In genomic region chr19:60756192-60757098, GRCm38 (mm10) we compare ENCODE assay signal across 7 mouse cellular contexts. TPM values are rescaled to one million over a fixed set of nuclear protein-coding genes. Genes with fewer than 3 reads are reported as not detected.
DNase-seq lines count a peak whose midpoint lies in the region; ATAC-seq and TF ChIP-seq lines count a peak whose summit lies in the region.

No protein-coding gene starts in this region.

- WGBS in intestine, postnatal 0 days, result under 1% methylated on average over 111 of the region's 115 CpGs
- WGBS in limb, embryonic 10.5 days, result under 1% methylated on average over 100 of the region's 115 CpGs
- under 1% methylated on average over 100 of the region's 115 CpGs for WGBS in midbrain, embryonic 11.5 days

- H3K4me2 ChIP-seq in intestine, postnatal 0 days (replicated peaks; ENCODE audit: low read depth), result peak overlapping the region; percentile 100
- H3K4me2 ChIP-seq in midbrain, embryonic 11.5 days, result peak overlapping the region; percentile 100

- TF ChIP-seq CTCF in intestine, postnatal 0 days (IDR thresholded peaks at IDR 0.05; ENCODE audit: low read depth), result no peak

- DNase-seq in adrenal gland, adult (ENCODE audit: inconsistent age in 2 of 2, low spot score in 1 of 2), result peak; percentile 49 to 80
- peak; percentile 73 to 76 for DNase-seq in cerebellum, postnatal 25 days
- peak; percentile 31 for DNase-seq in gastrocnemius, postnatal 10 days
- peak; percentile 72 for DNase-seq in limb, embryonic 10.5 days (ENCODE audit: low spot score)
- DNase-seq in midbrain, embryonic 11.5 days (ENCODE audit: low spot score, missing footprints), result peak; percentile 95
- DNase-seq in spleen, adult 18-20 months, result peak; percentile 55 to 60

- no peak overlapping the region for H3K27ac ChIP-seq in intestine, postnatal 0 days (ENCODE audit: low read depth, low read length)
- H3K27ac ChIP-seq in limb, embryonic 10.5 days, result peak overlapping the region; percentile 74
- peak overlapping the region; percentile 45 for H3K27ac ChIP-seq in midbrain, embryonic 11.5 days (ENCODE audit: low read depth, low read length)

- H3K9ac ChIP-seq in intestine, postnatal 0 days (ENCODE audit: low read depth, low read length), result peak overlapping the region; percentile 48; the same call in 1 of the 2 replicates
- peak overlapping the region; percentile 69 for H3K9ac ChIP-seq in midbrain, embryonic 11.5 days (ENCODE audit: low read length)

- ATAC-seq in intestine, postnatal 0 days, result peak; percentile 47
- ATAC-seq in midbrain, embryonic 11.5 days (ENCODE audit: low FRiP score), result peak; percentile 72

- H3K4me1 ChIP-seq in intestine, postnatal 0 days (replicated peaks; ENCODE audit: control insufficient read depth, insufficient read depth, low read length), result 0 out of 2 replicates have a peak, but pooled peaks cover 4% of the 10 kb centered on the region
- H3K4me1 ChIP-seq in limb, embryonic 10.5 days, result peaks cover 26% of the 10 kb centered on the region
- H3K4me1 ChIP-seq in midbrain, embryonic 11.5 days (ENCODE audit: control insufficient read depth, insufficient read depth, low read length), result peaks cover 5% of the 10 kb centered on the region; the same call in 1 of the 2 replicates

- H3K4me3 ChIP-seq in intestine, postnatal 0 days (ENCODE audit: low read depth, low read length), result peak overlapping the region; percentile 86
- peak overlapping the region; percentile 86 for H3K4me3 ChIP-seq in limb, embryonic 10.5 days
- H3K4me3 ChIP-seq in midbrain, embryonic 11.5 days (ENCODE audit: low read depth, low read length), result peak overlapping the region; percentile 73

- H3K9me3 ChIP-seq in intestine, postnatal 0 days (ENCODE audit: control insufficient read depth), result no peaks in the 10 kb centered on the region
- H3K9me3 ChIP-seq in limb, embryonic 10.5 days (replicated peaks), result no peaks in the 10 kb centered on the region
- no peaks in the 10 kb centered on the region for H3K9me3 ChIP-seq in midbrain, embryonic 11.5 days (ENCODE audit: control insufficient read depth, low read length)

- H3K27me3 ChIP-seq in intestine, postnatal 0 days (replicated peaks; ENCODE audit: control insufficient read depth, insufficient read depth, low read length), result no peaks in the 10 kb centered on the region
- H3K27me3 ChIP-seq in limb, embryonic 10.5 days (ENCODE audit: low read depth, poor library complexity, severe bottlenecking), result peaks cover 34% of the 10 kb centered on the region
- peaks cover 16% of the 10 kb centered on the region for H3K27me3 ChIP-seq in midbrain, embryonic 11.5 days (ENCODE audit: control insufficient read depth, insufficient read depth, low read length)

- peaks cover 7% of the 10 kb centered on the region for H3K36me3 ChIP-seq in intestine, postnatal 0 days (ENCODE audit: control insufficient read depth, insufficient read depth)
- H3K36me3 ChIP-seq in limb, embryonic 10.5 days, result peaks cover 16% of the 10 kb centered on the region
- H3K36me3 ChIP-seq in midbrain, embryonic 11.5 days (ENCODE audit: control insufficient read depth, insufficient read depth, low read length), result no peaks in the 10 kb centered on the region

RNA-seq across cellular contexts. Expression of gene Nanos1, which starts 0.7 kb away (rescaled TPM):
- total RNA-seq in gastrocnemius, postnatal 10 days (2021), result under 1 TPM; 0.38 to 0.45 TPM
- polyA plus RNA-seq in intestine, postnatal 0 days (2015; fragmentation: Nextera tagmentation; extraction: Ambion mirVana), result 0.60 and 0.67 TPM in 2 replicates
- polyA plus RNA-seq in limb, embryonic 10.5 days (2016; fragmentation: Nextera tagmentation; extraction: Ambion mirVana), result 1.0 and 1.1 TPM in 2 replicates
- 3.9 and 4.6 TPM in 2 replicates for polyA plus RNA-seq in midbrain, embryonic 11.5 days (2014; fragmentation: Nextera tagmentation; extraction: Ambion mirVana)

RNA-seq across cellular contexts. Expression of gene Eif3a, which starts 34.0 kb away (rescaled TPM):
- 100 to 1,000 TPM in 1 of 2 experiments, 10 to 100 TPM in 1; 96.2 to 105 TPM for total RNA-seq in gastrocnemius, postnatal 10 days (2021)
- polyA plus RNA-seq in intestine, postnatal 0 days (2015; fragmentation: Nextera tagmentation; extraction: Ambion mirVana), result 57.2 and 64.2 TPM in 2 replicates
- polyA plus RNA-seq in limb, embryonic 10.5 days (2016; fragmentation: Nextera tagmentation; extraction: Ambion mirVana), result 156 and 175 TPM in 2 replicates
- polyA plus RNA-seq in midbrain, embryonic 11.5 days (2014; fragmentation: Nextera tagmentation; extraction: Ambion mirVana), result 164 and 171 TPM in 2 replicates

RNA-seq across cellular contexts. Expression of gene Fam45a, which starts 54.9 kb away (rescaled TPM):
- 10 to 100 TPM; 15.2 to 20.1 TPM for total RNA-seq in gastrocnemius, postnatal 10 days (2021)
- polyA plus RNA-seq in intestine, postnatal 0 days (2015; fragmentation: Nextera tagmentation; extraction: Ambion mirVana), result 26.0 and 29.2 TPM in 2 replicates
- polyA plus RNA-seq in limb, embryonic 10.5 days (2016; fragmentation: Nextera tagmentation; extraction: Ambion mirVana), result 22.0 and 25.8 TPM in 2 replicates
- polyA plus RNA-seq in midbrain, embryonic 11.5 days (2014; fragmentation: Nextera tagmentation; extraction: Ambion mirVana), result 44.1 and 45.7 TPM in 2 replicates

Comparison
In these comparisons a context has a peak if more than half of its experiments do, and no peak if none do; other contexts are left out.
1. DNase-seq: peak in every context shown above with its lines; median percentile 95 in midbrain, embryonic 11.5 days; 74 in cerebellum, postnatal 25 days; 72 in limb, embryonic 10.5 days; 64 in adrenal gland, adult; 58 in spleen, adult 18-20 months; 31 in gastrocnemius, postnatal 10 days.